Mouse (Mus musculus) thymus, adult 2 months (tissue): Measurements from ENCODE around the gene Nudt12.

Source experiments
- CTCF ChIP-seq: fragments of 200-500 bp; IDR thresholded peaks from 2 replicates; pipeline ENCODE4 v1.5.1; 2012; ENCODE audit warnings: mild to moderate bottlenecking, control low read depth, low read length, moderate library complexity, borderline replicate concordance; ENCODE audit not compliant: control insufficient read depth, poor library complexity, insufficient read depth; ENCODE audit errors: extremely low read depth
- POLR2A ChIP-seq: fragments of 200-500 bp; IDR thresholded peaks from 2 replicates; pipeline ENCODE4 v1.6.1; 2012; ENCODE audit warnings: mild to moderate bottlenecking, low read length, control low read depth, moderate library complexity; ENCODE audit not compliant: control insufficient read depth, poor library complexity, insufficient read depth; ENCODE audit errors: extremely low read depth

- TF ChIP-seq CTCF: no peak
- TF ChIP-seq POLR2A: no peak
These were observed 20.3 kb upstream of the Nudt12 start for GRCm38 (mm10) chr17:59033445-59033844.
